Mouse (Mus musculus) cerebellum, adult 2 months (tissue): ENCODE data around the gene Orai1.
"Not testable (repeated sequence)": the region's sequence is repeated elsewhere in the genome, so short reads cannot be mapped to it uniquely, and the experiment has no call there.

ENCODE experiments used
- CTCF ChIP-seq: fragments of 200-500 bp; IDR thresholded peaks from 2 replicates; pipeline ENCODE4 v1.5.1; 2011; ENCODE audit warnings: low read depth, mild to moderate bottlenecking, control low read depth, low read length, moderate library complexity, borderline replicate concordance; ENCODE audit not compliant: insufficient read depth
- POLR2A ChIP-seq: fragments of 200-500 bp; IDR thresholded peaks from 2 replicates; pipeline ENCODE4 v1.6.1; 2011; ENCODE audit warnings: low read length, control low read depth, borderline replicate concordance; ENCODE audit not compliant: insufficient read depth

GRCm38 (mm10) chr5:122974701-122975100, 40.2 kb upstream of the Orai1 start:
- not testable (repeated sequence) for TF ChIP-seq CTCF, POLR2A
